Mouse (Mus musculus): ENCODE data around the gene Frmpd4.

DNA sequence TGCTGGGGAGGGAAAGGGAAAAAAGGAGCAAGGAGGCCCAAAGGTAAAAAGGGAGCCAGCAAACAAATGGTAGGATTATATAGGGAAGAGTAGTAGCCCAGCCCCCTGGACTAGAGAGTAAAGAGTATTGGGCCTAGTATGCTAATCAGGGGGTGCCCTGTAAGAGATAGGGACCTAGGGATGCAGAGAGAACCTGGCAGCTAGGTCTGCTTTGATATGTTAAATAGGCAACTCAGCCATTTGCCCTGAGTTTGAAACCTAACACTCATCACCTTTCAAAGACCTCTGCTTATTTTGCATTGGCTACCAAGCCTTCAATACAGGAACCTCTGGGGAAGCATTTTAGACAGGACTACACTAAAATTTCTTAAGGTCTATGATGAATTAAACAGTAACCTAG lies 414.0 kb downstream of the Frmpd4 start:
- TF ChIP-seq POLR2A (IDR thresholded peaks at IDR 0.05; ENCODE audit: borderline replicate concordance, extremely low read depth, low read depth, low read length) (no peak), CTCF (IDR thresholded peaks at IDR 0.05; ENCODE audit: insufficient read depth, low read length) (no peak)

Measured in lung, adult 2 months (tissue).